In genomic region chrX:12159534-12159881, GRCm38 (mm10) we compare ENCODE assay signal across 8 mouse cellular contexts. TPM values are rescaled to one million over a fixed set of nuclear protein-coding genes. Genes with fewer than 3 reads are reported as not detected.
A peak's percentile ranks its signal among the peaks of the same experiment; 100 is the strongest.
DNase-seq lines count a peak whose midpoint lies in the region; ATAC-seq and TF ChIP-seq lines count a peak whose summit lies in the region.

No protein-coding gene starts in this region.

- TF ChIP-seq CTCF in heart, adult 2 months (IDR thresholded peaks at IDR 0.05), result no peak
- no peak for TF ChIP-seq CTCF in ES-Bruce4 (IDR thresholded peaks at IDR 0.05; ENCODE audit: low read depth, low read length)
- no peak for TF ChIP-seq CTCF in embryonic fibroblast, embryonic 13.5 days (IDR thresholded peaks at IDR 0.05; ENCODE audit: borderline replicate concordance, insufficient read depth, low read length)

- no peak for TF ChIP-seq POLR2A in heart, adult 2 months (IDR thresholded peaks at IDR 0.05; ENCODE audit: insufficient read depth, low read depth, low read length)
- no peak for TF ChIP-seq POLR2A in ES-Bruce4 (IDR thresholded peaks at IDR 0.05; ENCODE audit: insufficient read depth, low read length)
- TF ChIP-seq POLR2A in embryonic fibroblast, embryonic 13.5 days (IDR thresholded peaks at IDR 0.05; ENCODE audit: low read depth, low read length), result 0 out of 2 replicates have a peak, but pooled peaks have one; percentile 4

- TF ChIP-seq EP300 in heart, adult 2 months (IDR thresholded peaks at IDR 0.05; ENCODE audit: insufficient read depth, low read depth, low read length), result no peak
- TF ChIP-seq EP300 in ES-Bruce4 (IDR thresholded peaks at IDR 0.05; ENCODE audit: insufficient read depth, low read depth, low read length), result no peak

- peak overlapping the region; percentile 87 for H3K27ac ChIP-seq in heart, adult 2 months
- no peak overlapping the region for H3K27ac ChIP-seq in ES-Bruce4 (ENCODE audit: insufficient read depth, low read length)
- H3K27ac ChIP-seq in embryonic fibroblast, embryonic 13.5 days (ENCODE audit: insufficient read depth, low read length), result no peak overlapping the region
- H3K27ac ChIP-seq in intestine, embryonic 14.5 days (ENCODE audit: low read depth), result peak overlapping the region; percentile 90

- ATAC-seq in intestine, embryonic 14.5 days (replicated peaks; ENCODE audit: low FRiP score, low TSS enrichment, low read depth), result peak; percentile 16; the same call in 1 of the 2 replicates

- H3K4me3 ChIP-seq in heart, adult 2 months, result peak overlapping the region; percentile 56
- peak overlapping the region; percentile 68 for H3K4me3 ChIP-seq in ES-Bruce4 (ENCODE audit: low read depth, low read length)
- H3K4me3 ChIP-seq in embryonic fibroblast, embryonic 13.5 days (ENCODE audit: insufficient read depth, low read length), result peak overlapping the region; percentile 19
- peak overlapping the region; percentile 45 for H3K4me3 ChIP-seq in intestine, embryonic 14.5 days (ENCODE audit: low read depth, low read length)

- H3K4me2 ChIP-seq in intestine, embryonic 14.5 days (ENCODE audit: low read length), result peak overlapping the region; percentile 51

- 11% methylated on average over 14 of the region's 19 CpGs for WGBS in heart, adult 2 months
- WGBS in intestine, embryonic 14.5 days, result 2% methylated on average over 6 of the region's 19 CpGs

- peak in 1 of 2 experiments; percentile 68 for DNase-seq in heart, adult 2 months
- DNase-seq in heart, postnatal 4 days, result no peak
- no peak for DNase-seq in intestine, embryonic 14.5 days (ENCODE audit: low spot score)
- DNase-seq in lung, postnatal 10 days, result peak; percentile 45
- peak; percentile 40 for DNase-seq in right cerebral cortex, postnatal 4 days
- no peak for DNase-seq in cerebellum, adult 9-10 months

- peaks cover 4% of the 10 kb centered on the region for H3K4me1 ChIP-seq in heart, adult 2 months (ENCODE audit: control insufficient read depth, insufficient read depth, low read length)
- H3K4me1 ChIP-seq in ES-Bruce4 (ENCODE audit: control insufficient read depth, insufficient read depth, low read length), result peaks cover 2% of the 10 kb centered on the region
- 0 out of 2 replicates have a peak, but pooled peaks cover 2% of the 10 kb centered on the region for H3K4me1 ChIP-seq in embryonic fibroblast, embryonic 13.5 days (ENCODE audit: control insufficient read depth, insufficient read depth, low read length)
- H3K4me1 ChIP-seq in intestine, embryonic 14.5 days (replicated peaks; ENCODE audit: control insufficient read depth, insufficient read depth, low read length), result peaks cover 5% of the 10 kb centered on the region

- no peaks in the 10 kb centered on the region for H3K9me3 ChIP-seq in ES-Bruce4 (replicated peaks; ENCODE audit: control insufficient read depth, insufficient read depth, low read length, poor library complexity, severe bottlenecking)
- no peaks in the 10 kb centered on the region for H3K9me3 ChIP-seq in intestine, embryonic 14.5 days (ENCODE audit: control insufficient read depth, low read length)

- no peaks in the 10 kb centered on the region for H3K36me3 ChIP-seq in heart, adult 2 months (ENCODE audit: control insufficient read depth, insufficient read depth, low read length)
- H3K36me3 ChIP-seq in ES-Bruce4 (ENCODE audit: control insufficient read depth, insufficient read depth, low read length, poor library complexity, severe bottlenecking), result no peaks in the 10 kb centered on the region
- no peaks in the 10 kb centered on the region for H3K36me3 ChIP-seq in intestine, embryonic 14.5 days (ENCODE audit: control insufficient read depth, insufficient read depth, low read length)

- no peaks in the 10 kb centered on the region for H3K79me2 ChIP-seq in heart, adult 2 months (replicated peaks; ENCODE audit: control insufficient read depth, insufficient read depth, low read length)

- intact Hi-C loops in heart, adult 2 months (cut with DNase I), result loop anchor here (2.0 to 10.0 kb wide), 4 partner anchors 81 to 355 kb away; no protein-coding TSS in a partner anchor

- no peaks in the 10 kb centered on the region for H3K27me3 ChIP-seq in heart, adult 2 months (ENCODE audit: control insufficient read depth, insufficient read depth, low read length)
- peaks cover 6% of the 10 kb centered on the region; the same call in 1 of the 2 replicates for H3K27me3 ChIP-seq in ES-Bruce4 (ENCODE audit: control insufficient read depth, insufficient read depth, low read length, poor library complexity, severe bottlenecking)
- H3K27me3 ChIP-seq in intestine, embryonic 14.5 days (replicated peaks; ENCODE audit: control insufficient read depth, insufficient read depth, low read length), result peaks cover 42% of the 10 kb centered on the region

- peak overlapping the region; percentile 90 for H3K9ac ChIP-seq in heart, adult 2 months (ENCODE audit: low read depth, low read length)
- peak overlapping the region; percentile 90 for H3K9ac ChIP-seq in ES-Bruce4 (ENCODE audit: low read depth, poor library complexity, severe bottlenecking)
- peak overlapping the region; percentile 69 for H3K9ac ChIP-seq in intestine, embryonic 14.5 days (ENCODE audit: low read length)

RNA-seq across cellular contexts. Expression of gene Bcor, which starts 0.6 kb away (rescaled TPM):
- 10 to 100 TPM; 18.0 to 22.4 TPM for total RNA-seq in heart, adult 2 months (2021)
- 11.2 and 15.3 TPM in 2 replicates for polyA plus RNA-seq in heart, adult 2 months (2012; rRNA removed)
- total RNA-seq in heart, postnatal 4 days (2021), result 10 to 100 TPM; 46.2 to 48.1 TPM
- 14.9 and 15.8 TPM in 2 replicates for polyA plus RNA-seq in ES-Bruce4 (2011; ENCODE audit: insufficient read depth, insufficient read length, low read depth, missing spikeins)
- 20.8 and 21.9 TPM in 2 replicates for polyA plus RNA-seq in embryonic fibroblast, embryonic 13.5 days (2011; ENCODE audit: insufficient read length, low read depth, missing spikeins)
- 19.8 and 20.3 TPM in 2 replicates for polyA plus RNA-seq in intestine, embryonic 14.5 days (2014; fragmentation: Nextera tagmentation; extraction: Ambion mirVana)

Comparison
In these comparisons a context has a peak if more than half of its experiments do, and no peak if none do; other contexts are left out.
1. DNase-seq: peak in lung, postnatal 10 days (single experiment) and right cerebral cortex, postnatal 4 days (single experiment); none in heart, postnatal 4 days (single experiment), intestine, embryonic 14.5 days (single experiment) and cerebellum, adult 9-10 months (single experiment).
2. H3K27ac ChIP-seq: peak in heart, adult 2 months (single experiment) and intestine, embryonic 14.5 days (single experiment); none in ES-Bruce4 (single experiment) and embryonic fibroblast, embryonic 13.5 days (single experiment).
3. Peak in every context shown above with its lines, with median percentiles within 50 percentile points of each other: H3K4me3 ChIP-seq and H3K9ac ChIP-seq.